Mouse (Mus musculus): ENCODE results near the gene Kmt2e.

DNA sequence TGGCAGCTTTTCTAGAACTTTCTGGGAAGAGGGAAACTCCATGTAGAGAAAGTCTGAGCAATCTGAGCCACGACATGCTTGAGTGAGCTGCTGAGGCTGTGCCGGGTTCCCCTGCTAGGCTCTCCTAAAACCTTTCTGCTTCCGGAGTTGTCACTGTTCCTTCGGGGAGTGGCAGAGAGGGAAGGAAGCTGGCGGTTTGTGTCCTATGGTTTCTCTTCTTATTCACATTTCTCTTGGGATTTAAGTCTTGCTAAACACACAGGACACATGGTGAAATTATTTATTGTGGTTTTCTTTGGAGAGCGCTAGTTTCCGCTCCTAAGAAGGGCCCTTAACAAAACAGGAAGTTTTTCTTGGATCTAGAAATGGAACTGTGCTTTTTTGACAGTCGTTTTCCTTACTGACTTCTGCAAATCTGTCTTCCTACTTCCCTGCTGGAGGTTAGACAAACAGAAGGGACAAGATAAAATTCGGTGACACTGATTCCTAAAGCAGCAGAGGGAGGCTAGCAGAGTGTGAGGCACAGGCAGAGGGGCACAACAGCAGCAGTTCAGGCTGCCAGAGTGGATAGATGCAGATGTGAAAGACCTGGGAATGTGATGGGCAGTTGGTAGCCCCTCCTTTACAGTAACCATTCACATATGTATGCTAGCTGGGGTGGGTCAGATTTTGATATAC lies 24.1 kb upstream of the Kmt2e start:
- no peak for TF ChIP-seq CTCF (IDR thresholded peaks at IDR 0.05; ENCODE audit: low read depth, low read length)
- TF ChIP-seq EP300 (IDR thresholded peaks at IDR 0.05; ENCODE audit: insufficient read depth, low read depth, low read length) = no peak
- no peak for TF ChIP-seq POLR2A (IDR thresholded peaks at IDR 0.05; ENCODE audit: insufficient read depth, low read length)
